Mouse (Mus musculus) limb, embryonic 15.5 days (tissue): ENCODE measurements around the gene Vmn1r113. TPM values are rescaled to one million over a fixed set of nuclear protein-coding genes. Genes with fewer than 3 reads are reported as not detected.
"Not testable (repeated sequence)": the region's sequence is repeated elsewhere in the genome, so short reads cannot be mapped to it uniquely, and the experiment has no call there.

Experiments used
- ATAC-seq: fragments of 200-750 bp; cut with Nextera tagmentation; 2 replicates; pipeline ENCODE4 v1.8.0; 2017; ENCODE audit warnings: low read depth, moderate TSS enrichment; ENCODE audit not compliant: insufficient number of reproducible peaks, low FRiP score, low TSS enrichment
- H3K27ac ChIP-seq: fragments of 300-500 bp; sonication (generic); 2 replicates; pipeline ENCODE4 v1.5.1; 2015; ENCODE audit warnings: moderate library complexity, mild to moderate bottlenecking, inconsistent platforms
- H3K27me3 ChIP-seq: fragments of 300-500 bp; sonication (generic); 2 replicates; pipeline ENCODE4 v1.6.1; 2015; ENCODE audit warnings: inconsistent platforms
- H3K36me3 ChIP-seq: fragments of 300-500 bp; sonication (generic); 2 replicates; pipeline ENCODE4 v1.6.1; 2015; ENCODE audit warnings: inconsistent platforms
- H3K4me1 ChIP-seq: fragments of 300-500 bp; sonication (generic); 2 replicates; pipeline ENCODE4 v1.6.1; 2015; ENCODE audit warnings: inconsistent platforms
- H3K4me2 ChIP-seq: fragments of 300-500 bp; sonication (generic); 2 replicates; pipeline ENCODE4 v1.6.1; 2015; ENCODE audit warnings: mild to moderate bottlenecking, inconsistent platforms
- H3K4me3 ChIP-seq: fragments of 300-500 bp; sonication (generic); 2 replicates; pipeline ENCODE4 v1.5.1; 2015; ENCODE audit warnings: mild to moderate bottlenecking, inconsistent platforms
- H3K9ac ChIP-seq: fragments of 300-500 bp; sonication (generic); 2 replicates; pipeline ENCODE4 v1.6.1; 2015; ENCODE audit warnings: inconsistent platforms
- H3K9me3 ChIP-seq: fragments of 300-500 bp; sonication (generic); 2 replicates; pipeline ENCODE4 v1.6.1; 2016; ENCODE audit warnings: inconsistent platforms
- WGBS: fragments of 180-500 bp; shearing (Covaris S2); methylation state at CpG from one replicate; pipeline ENCODE4 v1.1.7; 2015; 5-methylcytosine and 5-hydroxymethylcytosine counted together
- polyA plus RNA-seq: library from polyadenylated mRNA; unstranded; fragments of >200 nt; fragmentation: Nextera tagmentation; extraction: Ambion mirVana; gene quantifications from 2 replicates; pipeline ENCODE4 v1.2.1, GENCODE M21; 2015

The Vmn1r113 gene
- polyA plus RNA-seq, result not detected in 2 replicates

DNA sequence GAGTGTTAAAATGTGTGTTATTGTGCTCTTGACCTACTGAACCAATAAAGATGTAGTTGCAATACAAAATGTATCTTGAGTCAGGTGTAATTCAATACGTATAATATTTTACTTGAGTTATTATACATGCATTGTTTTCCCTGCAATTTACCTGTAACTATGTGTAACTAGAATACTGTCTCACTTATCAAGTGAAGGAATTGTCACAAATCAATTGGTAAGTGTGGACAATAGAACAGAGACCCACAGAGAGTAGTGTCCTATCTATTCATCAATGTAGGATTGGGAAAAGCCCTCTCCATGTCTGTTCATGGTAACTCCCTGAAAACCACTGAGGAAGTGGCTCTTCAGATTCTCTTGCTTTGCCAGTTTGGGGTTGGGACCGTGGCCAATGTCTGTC, at the start of gene Vmn1r113:
TSS of gene Vmn1r113 (plus strand) at position 301 of the 400 bp plus-strand sequence.
- not testable (repeated sequence) for H3K9me3 ChIP-seq, H3K27ac ChIP-seq, H3K9ac ChIP-seq, H3K4me3 ChIP-seq, H3K4me1 ChIP-seq, ATAC-seq, H3K4me2 ChIP-seq, H3K27me3 ChIP-seq, H3K36me3 ChIP-seq
- WGBS, result 55% methylated on average over 2 of the region's 2 CpGs

- not testable (repeated sequence) for H3K27ac ChIP-seq, H3K4me3 ChIP-seq, ATAC-seq, H3K27me3 ChIP-seq, H3K4me1 ChIP-seq, H3K36me3 ChIP-seq, H3K9ac ChIP-seq, H3K4me2 ChIP-seq, H3K9me3 ChIP-seq
- WGBS, result no CpG with 5 or more reads among the region's 3 CpGs
These were observed 16.2 kb upstream of the Vmn1r113 start, which contains the start of gene Vmn1r112 for GRCm38 (mm10) chr7:20770885-20771284. Gene Vmn1r112, plus strand, starts transcription at chr7:20771185.

- H3K36me3 ChIP-seq, H3K9ac ChIP-seq, H3K4me3 ChIP-seq, ATAC-seq, H3K9me3 ChIP-seq, H3K27me3 ChIP-seq, H3K27ac ChIP-seq, H3K4me2 ChIP-seq, H3K4me1 ChIP-seq: not testable (repeated sequence)
- WGBS, result no CpG with 5 or more reads among the region's 5 CpGs
These were observed 25.0 kb downstream of the Vmn1r113 start, which contains the start of gene Vmn1r114 for GRCm38 (mm10) chr7:20812086-20812485. Gene Vmn1r114, minus strand, starts transcription at chr7:20812186.

Other genes with a start within 250 kb of the Vmn1r113 start
- gene Gm5726, start 241.5 kb upstream of the Vmn1r113 start, polyA plus RNA-seq, result not detected in 2 replicates
- gene Gm4141, start 211.0 kb upstream of the Vmn1r113 start, polyA plus RNA-seq, result not detected in 2 replicates
- not detected in 2 replicates for gene Gm4513, start 188.3 kb upstream of the Vmn1r113 start, polyA plus RNA-seq
- gene Vmn1r107, start 118.4 kb upstream of the Vmn1r113 start, polyA plus RNA-seq, result not detected in 2 replicates
- gene Vmn1r111, start 84.1 kb upstream of the Vmn1r113 start, polyA plus RNA-seq, result not detected in 2 replicates
- gene Gm10668, start 56.7 kb upstream of the Vmn1r113 start, polyA plus RNA-seq, result not detected in 2 replicates
- not detected in 2 replicates for gene Vmn1r112, start 16.1 kb upstream of the Vmn1r113 start, polyA plus RNA-seq
- not detected in 2 replicates for gene Vmn1r114, start 24.9 kb downstream of the Vmn1r113 start, polyA plus RNA-seq
- gene Vmn1r115, start 57.7 kb downstream of the Vmn1r113 start, polyA plus RNA-seq, result not detected in 2 replicates
- not detected in 2 replicates for gene Vmn1r116, start 85.0 kb downstream of the Vmn1r113 start, polyA plus RNA-seq
- gene Vmn1r117, start 96.8 kb downstream of the Vmn1r113 start, polyA plus RNA-seq, result not detected in 2 replicates
- not detected in 2 replicates for gene Vmn1r118, start 125.1 kb downstream of the Vmn1r113 start, polyA plus RNA-seq
- gene Vmn1r119, start 225.2 kb downstream of the Vmn1r113 start, polyA plus RNA-seq, result not detected in 2 replicates